Mouse (Mus musculus): ENCODE data around the gene Shc4. TPM values are rescaled to one million over a fixed set of nuclear protein-coding genes. Genes with fewer than 3 reads are reported as not detected.

Shc4 gene
- polyA plus RNA-seq, 1 experiment from 2014 or later = 2.0 TPM

DNA sequence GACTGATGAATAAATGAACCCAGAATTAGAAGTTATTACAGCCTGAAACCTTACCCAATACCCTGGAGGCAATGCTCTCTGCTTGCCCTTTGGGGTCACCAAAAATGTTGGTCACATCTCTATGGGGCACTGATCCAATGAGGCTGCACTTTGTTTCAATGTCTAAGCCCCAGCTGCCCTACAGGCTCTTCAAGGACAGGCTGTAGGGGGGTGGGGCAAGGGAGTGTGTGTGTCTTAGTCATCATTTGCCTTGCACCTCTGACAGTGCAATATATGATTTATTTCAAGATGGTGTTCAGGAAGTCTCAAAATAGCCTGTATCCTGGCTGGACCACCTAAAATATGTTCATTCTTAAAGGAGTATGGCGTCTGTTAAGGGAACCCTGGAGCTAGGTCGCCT, 22.3 kb downstream of the Shc4 start:
- H3K9me3 ChIP-seq (replicated peaks; ENCODE audit: control insufficient read depth, low read length) = no peaks in the 10 kb centered on the region
- no peak overlapping the region for H3K4me3 ChIP-seq (replicated peaks; ENCODE audit: low read length)
- H3K27ac ChIP-seq (ENCODE audit: low read length) = no peak overlapping the region
- no peak overlapping the region for H3K4me2 ChIP-seq (ENCODE audit: low read depth, low read length)
- H3K36me3 ChIP-seq (ENCODE audit: control insufficient read depth, insufficient read depth, low read length) = no peaks in the 10 kb centered on the region
- no peak for ATAC-seq (ENCODE audit: insufficient read depth, low FRiP score)
- no peaks in the 10 kb centered on the region for H3K4me1 ChIP-seq (ENCODE audit: control insufficient read depth, insufficient read depth, low read length)
- no peaks in the 10 kb centered on the region for H3K27me3 ChIP-seq (ENCODE audit: control insufficient read depth, insufficient read depth, low read length)
- WGBS = 82% methylated on average over 2 of the region's 2 CpGs
- no peak overlapping the region for H3K9ac ChIP-seq (ENCODE audit: low read length)

- no peak overlapping the region for H3K4me3 ChIP-seq (replicated peaks; ENCODE audit: low read length)
- H3K27me3 ChIP-seq (ENCODE audit: control insufficient read depth, insufficient read depth, low read length) = no peaks in the 10 kb centered on the region
- H3K9ac ChIP-seq (ENCODE audit: low read length) = no peak overlapping the region
- H3K36me3 ChIP-seq (ENCODE audit: control insufficient read depth, insufficient read depth, low read length) = no peaks in the 10 kb centered on the region
- H3K4me2 ChIP-seq (ENCODE audit: low read depth, low read length) = no peak overlapping the region
- ATAC-seq (ENCODE audit: insufficient read depth, low FRiP score) = no peak
- WGBS = 55% methylated on average over 2 of the region's 2 CpGs
- no peak overlapping the region for H3K27ac ChIP-seq (ENCODE audit: low read length)
- H3K9me3 ChIP-seq (replicated peaks; ENCODE audit: control insufficient read depth, low read length) = no peaks in the 10 kb centered on the region
- H3K4me1 ChIP-seq (ENCODE audit: control insufficient read depth, insufficient read depth, low read length) = no peaks in the 10 kb centered on the region
Measured at GRCm38 (mm10) chr2:125696219-125696618, 27.7 kb downstream of the Shc4 start.

DNA sequence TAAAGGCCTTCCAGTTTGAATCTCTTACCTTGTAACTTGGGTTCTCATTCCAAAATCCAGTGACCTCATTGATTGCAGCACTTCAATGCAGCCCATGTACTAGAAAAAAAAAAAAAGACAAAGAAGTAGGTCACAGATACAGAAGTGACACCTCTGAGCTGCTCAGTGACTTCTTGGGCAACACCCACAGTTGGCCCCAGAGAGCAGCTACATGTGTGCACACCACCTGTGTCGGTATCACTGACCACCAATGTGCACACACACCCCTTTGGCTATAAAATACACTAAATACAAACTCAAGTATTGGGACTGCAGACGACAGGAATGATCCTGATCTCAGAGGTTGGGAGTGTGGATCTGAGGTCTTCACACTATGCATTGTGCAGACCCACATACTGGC, 29.1 kb downstream of the Shc4 start:
- no peak overlapping the region for H3K27ac ChIP-seq (ENCODE audit: low read length)
- ATAC-seq (ENCODE audit: insufficient read depth, low FRiP score) = no peak
- no peaks in the 10 kb centered on the region for H3K27me3 ChIP-seq (ENCODE audit: control insufficient read depth, insufficient read depth, low read length)
- no peak overlapping the region for H3K9ac ChIP-seq (ENCODE audit: low read length)
- no peaks in the 10 kb centered on the region for H3K9me3 ChIP-seq (replicated peaks; ENCODE audit: control insufficient read depth, low read length)
- H3K36me3 ChIP-seq (ENCODE audit: control insufficient read depth, insufficient read depth, low read length) = no peaks in the 10 kb centered on the region
- no peak overlapping the region for H3K4me2 ChIP-seq (ENCODE audit: low read depth, low read length)
- H3K4me3 ChIP-seq (replicated peaks; ENCODE audit: low read length) = no peak overlapping the region
- no peaks in the 10 kb centered on the region for H3K4me1 ChIP-seq (ENCODE audit: control insufficient read depth, insufficient read depth, low read length)
- WGBS = 73% methylated on average over 2 of the region's 2 CpGs

- Histone ChIP-seq H3K4me2 (ENCODE audit: low read depth, low read length) (no peak overlapping the region), H3K4me3 (replicated peaks; ENCODE audit: low read length) (no peak overlapping the region), H3K4me1 (ENCODE audit: control insufficient read depth, insufficient read depth, low read length) (no peaks in the 10 kb centered on the region), H3K36me3 (ENCODE audit: control insufficient read depth, insufficient read depth, low read length) (no peaks in the 10 kb centered on the region), H3K9me3 (replicated peaks; ENCODE audit: control insufficient read depth, low read length) (no peaks in the 10 kb centered on the region), H3K27ac (ENCODE audit: low read length) (no peak overlapping the region), H3K9ac (ENCODE audit: low read length) (no peak overlapping the region), H3K27me3 (ENCODE audit: control insufficient read depth, insufficient read depth, low read length) (no peaks in the 10 kb centered on the region)
- WGBS = 44% methylated on average over 2 of the region's 2 CpGs
- ATAC-seq (ENCODE audit: insufficient read depth, low FRiP score) = no peak
Measured at GRCm38 (mm10) chr2:125692010-125692409, 31.9 kb downstream of the Shc4 start.

DNA sequence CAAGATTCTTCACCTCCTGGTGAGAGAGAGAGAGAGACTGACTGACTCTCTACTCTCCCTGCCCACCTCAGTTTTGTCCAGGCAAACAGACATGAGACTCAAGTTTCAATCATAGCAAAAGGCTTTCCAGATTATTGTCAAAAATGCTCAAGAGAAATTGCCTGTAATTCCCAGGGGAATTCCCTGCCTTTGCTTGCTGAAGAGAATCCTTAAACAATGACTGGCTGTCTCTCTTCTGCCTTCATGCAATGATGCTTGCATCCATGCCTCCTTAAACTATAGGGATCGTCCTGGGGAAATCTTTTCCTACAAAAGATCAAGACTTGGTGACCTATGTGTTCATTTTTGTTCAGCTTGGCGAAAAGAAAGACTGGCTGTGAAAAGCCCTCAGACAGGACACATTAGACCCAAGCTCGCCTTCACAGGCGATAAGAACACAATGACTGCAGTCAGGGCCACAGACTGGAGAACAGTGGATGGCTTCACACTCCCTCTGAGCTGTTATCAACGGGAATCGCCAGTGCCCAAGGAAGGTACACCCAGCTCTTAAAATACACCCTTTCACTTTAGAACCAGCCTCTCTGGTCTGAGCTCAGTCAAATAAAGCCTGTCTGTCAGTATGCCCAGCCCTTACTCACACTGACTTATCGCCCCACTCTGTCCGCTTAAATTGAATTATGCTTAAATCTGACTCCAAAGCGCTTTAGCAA, 38.4 kb downstream of the Shc4 start:
- peaks cover 9% of the 10 kb centered on the region for H3K4me1 ChIP-seq (ENCODE audit: control insufficient read depth, insufficient read depth, low read length)
- H3K27ac ChIP-seq (ENCODE audit: low read length) = peak overlapping the region; percentile 24; the same call in 1 of the 2 replicates
- no peak overlapping the region; the same call in 1 of the 2 replicates for H3K9ac ChIP-seq (ENCODE audit: low read length)
- H3K9me3 ChIP-seq (replicated peaks; ENCODE audit: control insufficient read depth, low read length) = no peaks in the 10 kb centered on the region
- no peaks in the 10 kb centered on the region for H3K27me3 ChIP-seq (ENCODE audit: control insufficient read depth, insufficient read depth, low read length)
- no peaks in the 10 kb centered on the region for H3K36me3 ChIP-seq (ENCODE audit: control insufficient read depth, insufficient read depth, low read length)
- H3K4me2 ChIP-seq (ENCODE audit: low read depth, low read length) = no peak overlapping the region
- peak; percentile 61 for ATAC-seq (ENCODE audit: insufficient read depth, low FRiP score)
- 62% methylated on average over 9 of the region's 9 CpGs for whole genome bisulfite sequencing
- H3K4me3 ChIP-seq (replicated peaks; ENCODE audit: low read length) = no peak overlapping the region

- no peaks in the 10 kb centered on the region for H3K9me3 ChIP-seq (replicated peaks; ENCODE audit: control insufficient read depth, low read length)
- no peak overlapping the region; the same call in 1 of the 2 replicates for H3K27ac ChIP-seq (ENCODE audit: low read length)
- no peaks in the 10 kb centered on the region for H3K36me3 ChIP-seq (ENCODE audit: control insufficient read depth, insufficient read depth, low read length)
- H3K9ac ChIP-seq (ENCODE audit: low read length) = no peak overlapping the region; the same call in 1 of the 2 replicates
- no peak; the same call in 1 of the 2 replicates for ATAC-seq (ENCODE audit: insufficient read depth, low FRiP score)
- 49% methylated on average over 10 of the region's 10 CpGs for WGBS
- H3K4me2 ChIP-seq (ENCODE audit: low read depth, low read length) = no peak overlapping the region
- no peak overlapping the region for H3K4me3 ChIP-seq (replicated peaks; ENCODE audit: low read length)
- H3K4me1 ChIP-seq (ENCODE audit: control insufficient read depth, insufficient read depth, low read length) = peaks cover 9% of the 10 kb centered on the region
- no peaks in the 10 kb centered on the region for H3K27me3 ChIP-seq (ENCODE audit: control insufficient read depth, insufficient read depth, low read length)
Measured at GRCm38 (mm10) chr2:125684559-125685440, 39.1 kb downstream of the Shc4 start.

GRCm38 (mm10) chr2:125683895-125684294, 40.1 kb downstream of the Shc4 start:
- H3K4me3 ChIP-seq (replicated peaks; ENCODE audit: low read length) = no peak overlapping the region
- H3K36me3 ChIP-seq (ENCODE audit: control insufficient read depth, insufficient read depth, low read length) = no peaks in the 10 kb centered on the region
- ATAC-seq (ENCODE audit: insufficient read depth, low FRiP score) = no peak
- no peaks in the 10 kb centered on the region for H3K27me3 ChIP-seq (ENCODE audit: control insufficient read depth, insufficient read depth, low read length)
- H3K9ac ChIP-seq (ENCODE audit: low read length) = no peak overlapping the region
- H3K4me2 ChIP-seq (ENCODE audit: low read depth, low read length) = no peak overlapping the region
- peaks cover 9% of the 10 kb centered on the region for H3K4me1 ChIP-seq (ENCODE audit: control insufficient read depth, insufficient read depth, low read length)
- no peak overlapping the region for H3K27ac ChIP-seq (ENCODE audit: low read length)
- no peaks in the 10 kb centered on the region for H3K9me3 ChIP-seq (replicated peaks; ENCODE audit: control insufficient read depth, low read length)
- WGBS = 80% methylated on average over 7 of the region's 7 CpGs

GRCm38 (mm10) chr2:125681811-125682210, 42.1 kb downstream of the Shc4 start:
- no peak for ATAC-seq (ENCODE audit: insufficient read depth, low FRiP score)
- Histone ChIP-seq H3K36me3 (ENCODE audit: control insufficient read depth, insufficient read depth, low read length) (no peaks in the 10 kb centered on the region), H3K27ac (ENCODE audit: low read length) (no peak overlapping the region), H3K9me3 (replicated peaks; ENCODE audit: control insufficient read depth, low read length) (no peaks in the 10 kb centered on the region), H3K27me3 (ENCODE audit: control insufficient read depth, insufficient read depth, low read length) (no peaks in the 10 kb centered on the region), H3K4me1 (ENCODE audit: control insufficient read depth, insufficient read depth, low read length) (peaks cover 9% of the 10 kb centered on the region), H3K9ac (ENCODE audit: low read length) (no peak overlapping the region), H3K4me3 (replicated peaks; ENCODE audit: low read length) (no peak overlapping the region), H3K4me2 (ENCODE audit: low read depth, low read length) (no peak overlapping the region)
- WGBS = 52% methylated on average over 9 of the region's 9 CpGs
